Mouse (Mus musculus): ENCODE results near the gene Mbnl1. TPM values are rescaled to one million over a fixed set of nuclear protein-coding genes. Genes with fewer than 3 reads are reported as not detected.

Gene Mbnl1
- polyA plus RNA-seq, 1 experiment from 2014 or later: 71.7 TPM

GRCm38 (mm10) chr3:60546196-60546595 lies 73.6 kb downstream of the Mbnl1 start:
- H3K27me3 ChIP-seq (ENCODE audit: insufficient read depth, poor library complexity, severe bottlenecking): no peaks in the 10 kb centered on the region
- no peak overlapping the region for H3K4me3 ChIP-seq
- 13% methylated on average over 9 of the region's 9 CpGs for WGBS
- no peaks in the 10 kb centered on the region for H3K9me3 ChIP-seq
- peak overlapping the region; percentile 59 for H3K27ac ChIP-seq
- no peaks in the 10 kb centered on the region for H3K36me3 ChIP-seq
- H3K4me1 ChIP-seq: peaks cover 28% of the 10 kb centered on the region
- DNase-seq (ENCODE audit: low spot score): peak; percentile 91

- Histone ChIP-seq H3K9me3 (no peaks in the 10 kb centered on the region), H3K27me3 (ENCODE audit: insufficient read depth, poor library complexity, severe bottlenecking) (no peaks in the 10 kb centered on the region), H3K4me1 (peaks cover 26% of the 10 kb centered on the region), H3K27ac (peak overlapping the region; percentile 17; the same call in 1 of the 2 replicates), H3K36me3 (no peaks in the 10 kb centered on the region), H3K4me3 (no peak overlapping the region)
- peak; percentile 67 for DNase-seq (ENCODE audit: low spot score)
- 95% methylated on average over 4 of the region's 4 CpGs for WGBS
Observed at GRCm38 (mm10) chr3:60546904-60547303, 74.3 kb downstream of the Mbnl1 start.

GRCm38 (mm10) chr3:60550492-60550891 lies 77.9 kb downstream of the Mbnl1 start:
- no peak for DNase-seq (ENCODE audit: low spot score)
- 62% methylated on average over 5 of the region's 5 CpGs for WGBS
- H3K36me3 ChIP-seq: no peaks in the 10 kb centered on the region
- H3K4me3 ChIP-seq: no peak overlapping the region
- H3K4me1 ChIP-seq: peaks cover 23% of the 10 kb centered on the region
- H3K27me3 ChIP-seq (ENCODE audit: insufficient read depth, poor library complexity, severe bottlenecking): no peaks in the 10 kb centered on the region
- no peak overlapping the region for H3K27ac ChIP-seq
- no peaks in the 10 kb centered on the region for H3K9me3 ChIP-seq

- no peak for DNase-seq (ENCODE audit: low spot score)
- H3K27me3 ChIP-seq (ENCODE audit: insufficient read depth, poor library complexity, severe bottlenecking): no peaks in the 10 kb centered on the region
- H3K4me1 ChIP-seq: peaks cover 19% of the 10 kb centered on the region
- H3K9me3 ChIP-seq: no peaks in the 10 kb centered on the region
- no peak overlapping the region for H3K27ac ChIP-seq
- 70% methylated on average over 3 of the region's 3 CpGs for WGBS
- H3K36me3 ChIP-seq: no peaks in the 10 kb centered on the region
- no peak overlapping the region for H3K4me3 ChIP-seq
Observed at GRCm38 (mm10) chr3:60551650-60552049, 79.0 kb downstream of the Mbnl1 start.

- DNase-seq (ENCODE audit: low spot score): no peak
- 45% methylated on average over 3 of the region's 3 CpGs for WGBS
- Histone ChIP-seq H3K36me3 (no peaks in the 10 kb centered on the region), H3K4me3 (no peak overlapping the region), H3K4me1 (peaks cover 17% of the 10 kb centered on the region), H3K27ac (no peak overlapping the region), H3K9me3 (no peaks in the 10 kb centered on the region), H3K27me3 (ENCODE audit: insufficient read depth, poor library complexity, severe bottlenecking) (no peaks in the 10 kb centered on the region)
Observed at GRCm38 (mm10) chr3:60553011-60553410, 80.4 kb downstream of the Mbnl1 start.

- no peak for DNase-seq (ENCODE audit: low spot score)
- no peak overlapping the region for H3K27ac ChIP-seq
- WGBS: 86% methylated on average over 3 of the region's 3 CpGs
- peaks cover 15% of the 10 kb centered on the region; the same call in 1 of the 2 replicates for H3K4me1 ChIP-seq
- H3K27me3 ChIP-seq (ENCODE audit: insufficient read depth, poor library complexity, severe bottlenecking): no peaks in the 10 kb centered on the region
- no peaks in the 10 kb centered on the region for H3K9me3 ChIP-seq
- H3K4me3 ChIP-seq: no peak overlapping the region
- H3K36me3 ChIP-seq: no peaks in the 10 kb centered on the region
Observed at GRCm38 (mm10) chr3:60556596-60556995, 84.0 kb downstream of the Mbnl1 start.

GRCm38 (mm10) chr3:60558252-60558862 lies 85.7 kb downstream of the Mbnl1 start:
- no peaks in the 10 kb centered on the region for H3K27me3 ChIP-seq (ENCODE audit: insufficient read depth, poor library complexity, severe bottlenecking)
- H3K4me3 ChIP-seq: no peak overlapping the region
- H3K36me3 ChIP-seq: no peaks in the 10 kb centered on the region
- H3K4me1 ChIP-seq: peaks cover 22% of the 10 kb centered on the region
- no peak for DNase-seq (ENCODE audit: low spot score)
- no peak overlapping the region for H3K27ac ChIP-seq
- no peaks in the 10 kb centered on the region for H3K9me3 ChIP-seq
- WGBS: 72% methylated on average over 7 of the region's 7 CpGs

- H3K36me3 ChIP-seq: no peaks in the 10 kb centered on the region
- H3K27me3 ChIP-seq (ENCODE audit: insufficient read depth, poor library complexity, severe bottlenecking): no peaks in the 10 kb centered on the region
- no peak for DNase-seq (ENCODE audit: low spot score)
- H3K4me3 ChIP-seq: no peak overlapping the region
- H3K4me1 ChIP-seq: peaks cover 33% of the 10 kb centered on the region
- no peaks in the 10 kb centered on the region for H3K9me3 ChIP-seq
- 69% methylated on average over 2 of the region's 2 CpGs for WGBS
- H3K27ac ChIP-seq: no peak overlapping the region
Observed at GRCm38 (mm10) chr3:60559762-60560161, 87.1 kb downstream of the Mbnl1 start.

- H3K4me1 ChIP-seq: peaks cover 31% of the 10 kb centered on the region
- DNase-seq (ENCODE audit: low spot score): peak; percentile 78
- H3K27ac ChIP-seq: no peak overlapping the region
- 50% methylated on average over 10 of the region's 10 CpGs for WGBS
- no peaks in the 10 kb centered on the region for H3K36me3 ChIP-seq
- no peaks in the 10 kb centered on the region for H3K9me3 ChIP-seq
- H3K27me3 ChIP-seq (ENCODE audit: insufficient read depth, poor library complexity, severe bottlenecking): no peaks in the 10 kb centered on the region
- no peak overlapping the region for H3K4me3 ChIP-seq
Observed at GRCm38 (mm10) chr3:60563529-60564243, 91.1 kb downstream of the Mbnl1 start.

GRCm38 (mm10) chr3:60564244-60564643 lies 91.6 kb downstream of the Mbnl1 start:
- no peak overlapping the region for H3K27ac ChIP-seq
- 88% methylated on average over 2 of the region's 2 CpGs for WGBS
- H3K27me3 ChIP-seq (ENCODE audit: insufficient read depth, poor library complexity, severe bottlenecking): no peaks in the 10 kb centered on the region
- no peak for DNase-seq (ENCODE audit: low spot score)
- H3K9me3 ChIP-seq: no peaks in the 10 kb centered on the region
- H3K4me1 ChIP-seq: peaks cover 34% of the 10 kb centered on the region
- H3K4me3 ChIP-seq: no peak overlapping the region
- H3K36me3 ChIP-seq: no peaks in the 10 kb centered on the region

- no peak for DNase-seq (ENCODE audit: low spot score)
- H3K4me1 ChIP-seq: peaks cover 40% of the 10 kb centered on the region
- WGBS: 89% methylated on average over 3 of the region's 3 CpGs
Observed at GRCm38 (mm10) chr3:60565204-60565603, 92.6 kb downstream of the Mbnl1 start.

GRCm38 (mm10) chr3:60565950-60566349 lies 93.3 kb downstream of the Mbnl1 start:
- Histone ChIP-seq H3K27ac (no peak overlapping the region), H3K9me3 (no peaks in the 10 kb centered on the region), H3K4me3 (no peak overlapping the region), H3K36me3 (no peaks in the 10 kb centered on the region), H3K27me3 (ENCODE audit: insufficient read depth, poor library complexity, severe bottlenecking) (no peaks in the 10 kb centered on the region), H3K4me1 (peaks cover 46% of the 10 kb centered on the region)
- whole genome bisulfite sequencing: 86% methylated on average over 3 of the region's 3 CpGs
- DNase-seq (ENCODE audit: low spot score): no peak

More at GRCm38 (mm10) chr3:60565204-60565603, 92.6 kb downstream of the Mbnl1 start:
- Histone ChIP-seq H3K4me3 (no peak overlapping the region), H3K27ac (no peak overlapping the region), H3K36me3 (no peaks in the 10 kb centered on the region), H3K9me3 (no peaks in the 10 kb centered on the region), H3K27me3 (ENCODE audit: insufficient read depth, poor library complexity, severe bottlenecking) (no peaks in the 10 kb centered on the region)

- no peaks in the 10 kb centered on the region for H3K36me3 ChIP-seq
- DNase-seq (ENCODE audit: low spot score): no peak
- H3K27me3 ChIP-seq (ENCODE audit: insufficient read depth, poor library complexity, severe bottlenecking): no peaks in the 10 kb centered on the region
- no peak overlapping the region for H3K4me3 ChIP-seq
- H3K27ac ChIP-seq: no peak overlapping the region
- peaks cover 39% of the 10 kb centered on the region for H3K4me1 ChIP-seq
- H3K9me3 ChIP-seq: no peaks in the 10 kb centered on the region
- WGBS: 86% methylated on average over 1 of the region's 1 CpGs
Observed at GRCm38 (mm10) chr3:60568171-60568684, 95.6 kb downstream of the Mbnl1 start.

Measured in heart, embryonic 10.5 days (tissue).